Mouse (Mus musculus) megakaryocyte, adult 5-6 weeks (primary cell): Measurements from ENCODE around the gene Cd7. TPM values are rescaled to one million over a fixed set of nuclear protein-coding genes. Genes with fewer than 3 reads are reported as not detected.
"Not testable (repeated sequence)": the region's sequence is repeated elsewhere in the genome, so short reads cannot be mapped to it uniquely, and the experiment has no call there.

Experiments used
- ATAC-seq: 2 replicates; pipeline ENCODE4 v1.8.0; 2016; ENCODE audit warnings: mild to moderate bottlenecking, inconsistent platforms; ENCODE audit not compliant: poor library complexity, severe bottlenecking
- total RNA-seq, 2 experiments: library from RNA; stranded (forward) in 1 of 2; stranded (reverse) in 1 of 2; fragments of 153-499, 151-499 nt in 1 of 2; fragments of 221-1000, 200-1000 nt in 1 of 2; gene quantifications; 2 replicates each; pipeline versions ENCODE4 v1.2.3 to v1.2.4; 2015 to 2017

Gene Cd7
- total RNA-seq, 2 experiments from 2014 or later = 14.8 to 53.9 TPM

GRCm38 (mm10) chr11:121049840-121050239 lies 10.6 kb upstream of the Cd7 start:
- ATAC-seq = no peak

GRCm38 (mm10) chr11:121047826-121048399 lies 8.7 kb upstream of the Cd7 start:
- no peak for ATAC-seq

- ATAC-seq = no peak
These were observed 6.1 kb upstream of the Cd7 start for GRCm38 (mm10) chr11:121045286-121045685.

GRCm38 (mm10) chr11:121043025-121043424 lies 3.8 kb upstream of the Cd7 start:
- ATAC-seq = not testable (repeated sequence)

GRCm38 (mm10) chr11:121042480-121042879 lies 3.3 kb upstream of the Cd7 start:
- ATAC-seq = no peak

GRCm38 (mm10) chr11:121041636-121042035 lies 2.4 kb upstream of the Cd7 start:
- ATAC-seq = no peak

GRCm38 (mm10) chr11:121041212-121041611 lies 2.0 kb upstream of the Cd7 start:
- peak; percentile 65 for ATAC-seq

GRCm38 (mm10) chr11:121038366-121039240 lies 615 bp downstream of the Cd7 start:
- ATAC-seq = peak; percentile 28; the same call in 1 of the 2 replicates

- ATAC-seq = no peak
These were observed 6.1 kb downstream of the Cd7 start for GRCm38 (mm10) chr11:121033118-121033517.

- peak; percentile 40 for ATAC-seq
These were observed 12.0 kb downstream of the Cd7 start for GRCm38 (mm10) chr11:121027259-121027658.

- no peak for ATAC-seq
These were observed 15.1 kb downstream of the Cd7 start for GRCm38 (mm10) chr11:121024163-121024562.

- peak; percentile 61 for ATAC-seq
These were observed 19.7 kb downstream of the Cd7 start for GRCm38 (mm10) chr11:121019501-121019900.

- ATAC-seq = peak; percentile 72
These were observed 21.5 kb downstream of the Cd7 start for GRCm38 (mm10) chr11:121017703-121018102.

GRCm38 (mm10) chr11:121015472-121015871 lies 23.7 kb downstream of the Cd7 start:
- ATAC-seq = no peak

- ATAC-seq = no peak
These were observed 24.3 kb downstream of the Cd7 start for GRCm38 (mm10) chr11:121014896-121015300.

GRCm38 (mm10) chr11:121013656-121014055 lies 25.6 kb downstream of the Cd7 start:
- ATAC-seq = no peak

- no peak for ATAC-seq
These were observed 29.0 kb downstream of the Cd7 start for GRCm38 (mm10) chr11:121010044-121010755.

- no peak for ATAC-seq
These were observed 33.0 kb downstream of the Cd7 start for GRCm38 (mm10) chr11:121006184-121006583.

- ATAC-seq = no peak
These were observed 34.9 kb downstream of the Cd7 start for GRCm38 (mm10) chr11:121004281-121004680.

GRCm38 (mm10) chr11:121001966-121002365 lies 37.3 kb downstream of the Cd7 start:
- ATAC-seq = no peak

GRCm38 (mm10) chr11:120994741-120995140 lies 44.5 kb downstream of the Cd7 start:
- ATAC-seq = no peak

GRCm38 (mm10) chr11:120993586-120993985 lies 45.6 kb downstream of the Cd7 start:
- ATAC-seq = no peak
